In the genomic region with DNA sequence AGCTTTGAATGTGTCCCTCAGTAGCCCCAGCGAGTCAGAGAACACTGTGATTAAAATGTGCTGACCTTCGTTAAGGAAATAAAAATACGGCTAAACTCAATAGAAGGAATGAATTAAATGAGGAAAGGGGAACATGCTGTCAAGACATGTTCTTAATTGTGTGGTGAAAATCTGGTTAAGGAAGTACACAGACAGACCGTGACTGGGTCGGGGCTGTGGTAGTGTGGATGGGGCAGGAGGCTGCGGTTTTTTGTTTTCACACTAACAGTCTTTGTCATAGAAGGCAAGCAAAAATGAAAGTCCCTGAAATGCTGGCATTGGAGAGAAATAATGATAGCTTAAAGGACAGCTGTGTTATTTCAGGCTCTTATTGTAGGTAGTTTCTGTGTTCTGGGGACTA, we compare ENCODE assay signal across 16 mouse cellular contexts.
"Had no signal": no experiment of that assay in that cellular context is flagged by ENCODE, and none has a peak within 500 bp of the region (broad histone marks: within the 10 kb centered on the region; RNA-seq: fewer than 3 reads in every experiment).

No protein-coding gene starts in this region.

- DNase-seq: kidney, adult 9 months; kidney, postnatal 14 days; kidney, postnatal 4 days; layer of hippocampus, adult 9-11 months; liver, embryonic 13.5 days; lung, adult 2 months; lung, postnatal 14 days; lung, postnatal 4 days; thymus, adult 18-20 months; thymus, postnatal 36 days had no signal

- H3K27ac ChIP-seq: left cerebral cortex, adult 2 months; liver, embryonic 13.5 days; midbrain, embryonic 10.5 days; midbrain, embryonic 13.5 days had no signal

- H3K4me3 ChIP-seq: left cerebral cortex, adult 2 months; liver, embryonic 13.5 days; megakaryocyte, embryonic 14.5 days; midbrain, embryonic 10.5 days; midbrain, embryonic 13.5 days; myocyte had no signal

- ATAC-seq: midbrain, embryonic 13.5 days; midbrain, embryonic 16.5 days had no signal
